In genomic region chr16:35541117-35541641, GRCm38 (mm10) we compare ENCODE assay signal across 7 mouse cellular contexts. TPM values are rescaled to one million over a fixed set of nuclear protein-coding genes. Genes with fewer than 3 reads are reported as not detected.
DNase-seq lines count a peak whose midpoint lies in the region; ATAC-seq and TF ChIP-seq lines count a peak whose summit lies in the region.

Sema5b (plus strand) TSS chr16:35541145.

- ATAC-seq in intestine, postnatal 0 days = 0 out of 2 replicates have a peak, but pooled peaks have one; percentile 25
- ATAC-seq in midbrain, embryonic 16.5 days = peak; percentile 87

- WGBS in intestine, postnatal 0 days = under 1% methylated on average over 52 of the region's 54 CpGs
- WGBS in midbrain, embryonic 16.5 days = under 1% methylated on average over 44 of the region's 54 CpGs

- DNase-seq in adrenal gland, postnatal 14 days = peak; percentile 59
- peak; percentile 78 to 89 for DNase-seq in cerebellum, postnatal 10 days
- DNase-seq in frontal cortex, postnatal 14 days (ENCODE audit: low spot score in 2 of 2) = peak; percentile 31 to 47
- DNase-seq in left cerebral cortex, postnatal 36 days (ENCODE audit: low spot score in 2 of 2) = peak; percentile 33 to 46
- peak; percentile 70 for DNase-seq in testis, postnatal 14 days (ENCODE audit: low spot score)

- TF ChIP-seq CTCF in intestine, postnatal 0 days (IDR thresholded peaks at IDR 0.05; ENCODE audit: low read depth) = peak; percentile 66; the same call in 1 of the 2 replicates

- no peaks in the 10 kb centered on the region for H3K9me3 ChIP-seq in intestine, postnatal 0 days (ENCODE audit: control insufficient read depth)
- no peaks in the 10 kb centered on the region for H3K9me3 ChIP-seq in midbrain, embryonic 16.5 days (replicated peaks; ENCODE audit: control insufficient read depth, low read length, poor library complexity, severe bottlenecking)

- H3K4me2 ChIP-seq in intestine, postnatal 0 days (replicated peaks; ENCODE audit: low read depth) = peak within 1 kb of the TSS; percentile 88
- peak within 1 kb of the TSS; percentile 94 for H3K4me2 ChIP-seq in midbrain, embryonic 16.5 days (ENCODE audit: low read length)

- intact Hi-C loops in left cerebral cortex, postnatal 36 days (cut with DNase I) = loop anchor here (2.0 to 5.0 kb wide), 4 partner anchors 51 to 276 kb away; no protein-coding TSS in a partner anchor

- H3K27me3 ChIP-seq in intestine, postnatal 0 days (replicated peaks; ENCODE audit: control insufficient read depth, insufficient read depth, low read length) = peaks cover 64% of the 10 kb centered on the region
- peaks cover 5% of the 10 kb centered on the region for H3K27me3 ChIP-seq in midbrain, embryonic 16.5 days (ENCODE audit: control insufficient read depth, insufficient read depth, low read depth, low read length)

- H3K4me1 ChIP-seq in intestine, postnatal 0 days (replicated peaks; ENCODE audit: control insufficient read depth, insufficient read depth, low read length) = 0 out of 2 replicates have a peak, but pooled peaks cover 3% of the 10 kb centered on the region
- peaks cover 7% of the 10 kb centered on the region; the same call in 1 of the 2 replicates for H3K4me1 ChIP-seq in midbrain, embryonic 16.5 days (ENCODE audit: control insufficient read depth, insufficient read depth, low read length)

- no peak within 1 kb of the TSS for H3K27ac ChIP-seq in intestine, postnatal 0 days (ENCODE audit: low read depth, low read length)
- H3K27ac ChIP-seq in midbrain, embryonic 16.5 days (ENCODE audit: low read length) = peak within 1 kb of the TSS; percentile 70

- no peaks in the 10 kb centered on the region for H3K36me3 ChIP-seq in intestine, postnatal 0 days (ENCODE audit: control insufficient read depth, insufficient read depth)
- H3K36me3 ChIP-seq in midbrain, embryonic 16.5 days (ENCODE audit: control insufficient read depth, insufficient read depth, low read length) = no peaks in the 10 kb centered on the region; the same call in 1 of the 2 replicates

- H3K4me3 ChIP-seq in intestine, postnatal 0 days (ENCODE audit: low read depth, low read length) = peak within 1 kb of the TSS; percentile 53
- H3K4me3 ChIP-seq in midbrain, embryonic 16.5 days (ENCODE audit: low read depth, low read length) = peak within 1 kb of the TSS; percentile 82

- 0 out of 2 replicates have a peak within 1 kb of the TSS, but pooled peaks have one; percentile 7 for H3K9ac ChIP-seq in intestine, postnatal 0 days (ENCODE audit: low read depth, low read length)
- peak within 1 kb of the TSS; percentile 85 for H3K9ac ChIP-seq in midbrain, embryonic 16.5 days (ENCODE audit: low read depth, low read length)

RNA-seq across cellular contexts. Expression of gene Sema5b, which starts in this region (rescaled TPM):
- 3.9 and 4.3 TPM in 2 replicates for total RNA-seq in adrenal gland, postnatal 14 days (2021)
- polyA plus RNA-seq in intestine, postnatal 0 days (2015; fragmentation: Nextera tagmentation; extraction: Ambion mirVana) = 0.90 and 0.99 TPM in 2 replicates
- total RNA-seq in left cerebral cortex, postnatal 36 days (2021) = 10 to 100 TPM; 12.7 to 20.4 TPM
- 17.5 and 18.0 TPM in 2 replicates for polyA plus RNA-seq in midbrain, embryonic 16.5 days (2015; fragmentation: Nextera tagmentation; extraction: Ambion mirVana)

Comparison
In these comparisons a context has a peak if more than half of its experiments do, and no peak if none do; other contexts are left out.
1. Peak in ATAC-seq, H3K4me3 ChIP-seq, H3K9ac ChIP-seq and H3K4me2 ChIP-seq in intestine, postnatal 0 days; RNA of the gene not detected or under 1 TPM.